Mouse (Mus musculus) monocyte, adult 5-6 weeks (primary cell): ENCODE data around the gene Mslnl. TPM values are rescaled to one million over a fixed set of nuclear protein-coding genes. Genes with fewer than 3 reads are reported as not detected.
"Not testable (repeated sequence)": the region's sequence is repeated elsewhere in the genome, so short reads cannot be mapped to it uniquely, and the experiment has no call there.

Experiments used
- ATAC-seq: fragments of 153-309, 156-312 bp; replicated peaks from 2 replicates; pipeline ENCODE4 v1.8.0; 2017; ENCODE audit warnings: mild to moderate bottlenecking; ENCODE audit not compliant: low TSS enrichment, insufficient number of reproducible peaks, severe bottlenecking, poor library complexity, low FRiP score
- total RNA-seq: library from RNA; stranded (forward); fragments of 200-1000, 200-491, 200-594 nt; gene quantifications from 3 replicates; pipeline ENCODE4 v1.2.3, GENCODE M21; 2017

Mslnl gene
- total RNA-seq, 1 experiment from 2014 or later, result not detected

- ATAC-seq, result no peak
Observed at GRCm38 (mm10) chr17:25735246-25735645, 596 bp upstream of the Mslnl start.

DNA sequence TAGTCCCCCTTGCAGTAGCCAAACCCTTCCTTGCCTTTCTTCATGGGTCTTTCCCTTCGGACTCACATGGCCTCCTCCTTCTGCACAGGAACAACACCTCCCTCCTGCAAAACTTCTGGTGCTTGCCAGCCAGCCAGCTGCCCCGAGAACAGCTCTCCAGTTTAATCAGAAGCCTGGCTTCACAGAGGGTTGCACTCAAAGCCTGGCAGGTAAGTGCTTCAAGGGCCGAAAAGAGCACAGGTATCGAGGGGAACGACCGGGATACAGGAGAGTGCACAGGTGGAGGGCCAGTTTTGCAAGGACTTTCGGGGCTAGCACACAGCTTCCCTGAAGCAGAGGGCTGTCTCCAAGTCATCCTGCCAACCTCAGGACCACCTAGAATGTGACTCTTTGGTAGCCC, 3.0 kb downstream of the Mslnl start:
- no peak for ATAC-seq

- ATAC-seq, result not testable (repeated sequence)
Observed at GRCm38 (mm10) chr17:25741471-25741870, 5.6 kb downstream of the Mslnl start.

DNA sequence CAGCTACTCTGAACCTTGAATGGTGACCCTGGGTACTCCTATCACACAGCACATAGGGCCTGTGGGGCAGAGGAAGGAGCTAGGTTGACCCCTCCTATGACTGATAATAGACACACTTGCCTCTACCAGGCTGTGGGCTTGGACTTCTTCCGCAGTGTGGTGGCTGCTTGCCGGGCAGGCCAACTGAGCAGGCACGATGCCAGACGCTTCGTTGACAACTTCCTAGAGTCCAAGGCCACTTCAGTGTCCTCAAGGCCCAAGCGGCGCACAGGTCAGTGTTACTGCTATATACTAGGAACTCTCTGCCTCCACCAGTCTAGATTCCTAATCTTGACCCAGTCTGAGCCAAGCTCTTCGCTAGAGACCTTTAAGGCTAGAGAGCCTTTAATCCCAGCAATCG, 8.0 kb downstream of the Mslnl start:
- no peak for ATAC-seq

DNA sequence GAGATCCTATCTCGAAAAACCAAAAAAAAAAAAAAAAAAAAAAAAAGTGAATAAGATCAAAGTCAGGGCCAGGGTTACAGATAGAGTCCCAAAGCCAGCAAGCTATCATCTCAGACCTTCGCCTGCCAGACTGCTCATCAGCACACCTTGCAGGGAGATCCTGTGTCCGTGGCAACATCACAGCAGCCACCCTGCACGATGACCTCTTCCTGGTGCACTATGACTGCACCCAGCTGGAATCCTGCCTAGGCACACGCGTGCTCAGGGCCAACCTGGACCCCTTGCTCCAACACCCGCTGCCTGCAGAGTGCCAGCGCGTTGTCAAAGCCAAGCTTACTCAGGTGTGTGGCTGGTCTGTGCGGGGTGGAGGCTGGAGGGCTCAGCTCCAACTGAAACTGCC, 8.5 kb downstream of the Mslnl start:
- no peak for ATAC-seq

DNA sequence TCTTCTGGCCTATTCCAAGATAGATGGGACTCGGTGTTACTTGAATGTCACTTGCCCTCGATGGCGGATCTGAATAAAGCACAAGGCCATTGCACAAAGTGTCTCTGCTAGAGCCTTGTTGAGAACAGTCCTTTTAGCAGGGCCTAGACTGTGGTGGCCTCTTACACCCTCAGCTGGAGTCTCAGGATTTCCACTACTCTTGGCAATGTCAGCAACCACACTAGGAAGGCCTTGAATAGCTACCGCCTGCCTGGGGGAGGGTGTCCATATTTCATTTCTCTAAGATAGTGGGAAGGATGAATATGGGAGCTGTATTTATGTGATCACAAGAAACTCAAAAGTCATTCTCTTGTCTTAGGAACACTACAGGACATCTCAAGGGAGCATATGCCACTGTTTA, 12.4 kb downstream of the Mslnl start:
- no peak for ATAC-seq

DNA sequence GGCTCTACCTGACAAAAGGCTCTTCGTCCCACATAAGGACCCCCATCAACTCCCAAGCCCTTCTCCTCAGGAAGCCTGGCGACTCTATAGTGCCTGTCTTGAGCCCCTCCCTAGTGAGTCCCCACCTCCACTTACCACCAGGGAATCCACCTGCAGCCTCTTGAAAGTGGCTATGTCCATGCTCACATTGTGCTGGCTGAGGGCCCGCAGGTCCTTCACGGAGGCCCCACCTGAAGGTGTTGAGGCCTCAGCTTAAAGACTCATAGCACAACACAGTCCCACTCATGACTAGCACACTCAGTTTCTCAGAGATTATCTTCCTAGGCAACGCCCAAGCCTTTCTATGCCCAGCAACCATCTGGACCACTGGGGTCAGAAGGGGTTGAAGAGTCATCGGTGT, 13.5 kb downstream of the Mslnl start:
- no peak for ATAC-seq

GRCm38 (mm10) chr17:25751446-25751845, 15.6 kb downstream of the Mslnl start:
- no peak for ATAC-seq

DNA sequence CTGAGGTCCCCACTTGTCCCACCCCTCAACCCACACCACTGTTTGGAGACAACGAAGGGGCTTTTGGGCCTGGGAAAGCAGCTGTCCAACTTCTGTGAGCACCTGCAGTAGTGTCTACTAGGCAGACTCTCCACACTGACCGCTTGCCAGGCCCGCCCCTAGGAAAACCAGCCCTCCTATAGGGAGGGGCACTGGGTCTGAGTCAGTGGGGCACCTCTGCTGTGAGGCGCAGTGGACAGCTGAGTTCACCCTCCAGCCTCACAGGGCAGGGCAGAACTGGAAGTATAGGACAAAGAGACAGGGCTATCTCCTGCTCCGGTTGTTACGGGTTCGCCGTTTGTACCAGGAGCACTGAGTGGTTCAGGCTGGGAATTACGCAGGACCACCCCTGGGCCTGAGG, 18.4 kb downstream of the Mslnl start, which contains the start of gene Msln:
Gene Msln (minus strand): TSS at position 138 of the 400 bp plus-strand sequence.
- no peak for ATAC-seq

DNA sequence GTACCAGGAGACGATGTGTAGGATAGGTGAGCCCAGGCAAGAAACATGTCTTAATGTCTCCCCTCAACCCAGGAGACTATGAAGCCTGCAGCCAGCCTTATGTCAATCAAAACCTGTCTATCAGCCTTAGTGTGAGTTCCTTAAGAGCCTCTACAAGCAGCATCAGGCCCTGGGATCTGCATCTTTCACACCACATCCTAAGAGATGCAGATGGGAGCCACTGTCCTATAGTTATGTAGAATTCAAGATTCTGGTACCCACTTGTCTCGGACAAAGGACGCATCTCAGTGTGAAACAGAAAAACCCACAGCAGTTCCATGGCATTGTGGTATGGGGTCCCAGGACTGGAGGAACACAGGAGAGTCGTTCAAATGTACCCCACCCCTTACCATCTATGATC, 19.2 kb downstream of the Mslnl start:
- ATAC-seq, result no peak

DNA sequence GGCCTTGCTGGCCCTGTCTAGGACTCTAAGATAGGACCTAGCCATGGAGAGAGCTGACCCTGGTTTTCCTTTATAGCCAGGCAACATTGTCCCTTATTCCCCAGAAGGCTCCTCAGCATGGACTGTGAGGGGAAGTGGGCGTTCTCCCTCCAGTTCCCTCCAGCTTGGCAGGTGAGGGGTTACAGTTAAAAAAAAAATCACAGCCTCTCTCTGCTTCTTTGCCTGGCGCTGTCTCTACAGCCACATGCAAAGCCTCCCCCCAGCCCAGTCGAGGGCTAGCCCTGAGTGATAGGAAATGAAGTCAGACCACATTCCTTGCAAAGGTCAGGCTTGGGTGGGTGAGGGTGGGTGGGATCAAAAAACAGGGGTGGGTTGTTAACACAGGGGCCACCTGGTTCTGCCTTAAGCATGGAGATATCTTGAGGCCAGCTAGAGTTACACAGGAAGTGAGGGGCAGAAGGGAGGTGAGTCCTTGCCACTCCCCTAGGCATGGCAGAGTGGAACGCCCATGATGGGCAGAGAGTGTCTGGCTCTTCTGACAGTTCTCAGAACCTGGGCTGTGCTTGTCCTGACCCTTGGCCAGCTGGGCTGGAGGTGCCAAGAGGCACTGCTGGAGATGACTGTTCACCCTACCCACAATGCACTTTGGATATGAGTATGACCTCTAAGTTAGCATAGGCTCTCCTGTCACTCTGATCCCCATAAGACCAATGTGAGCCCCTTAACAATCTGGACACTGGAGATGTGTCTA, 20.0 kb downstream of the Mslnl start:
- ATAC-seq, result no peak

GRCm38 (mm10) chr17:25756378-25757242, 20.8 kb downstream of the Mslnl start:
- no peak for ATAC-seq

DNA sequence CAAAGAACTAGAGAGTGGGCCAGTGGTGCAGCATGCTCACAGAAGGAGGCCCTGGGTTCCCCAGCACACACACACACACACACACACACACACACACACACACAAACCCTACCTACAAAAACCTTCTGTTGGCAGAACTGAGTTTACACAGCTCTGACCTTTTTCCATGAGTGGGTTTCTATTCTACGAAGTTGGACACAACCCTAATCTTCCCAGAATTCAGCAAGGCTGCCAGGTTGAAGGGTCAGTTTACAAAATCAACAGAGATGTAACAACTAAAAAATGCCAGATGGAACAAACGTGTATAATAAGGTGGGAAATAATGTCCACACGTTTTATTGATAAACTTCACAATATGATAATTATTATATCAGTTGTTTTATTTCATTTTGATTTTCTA, 21.8 kb downstream of the Mslnl start:
- no peak for ATAC-seq

- ATAC-seq, result no peak
Observed at GRCm38 (mm10) chr17:25760148-25760547, 24.3 kb downstream of the Mslnl start.

DNA sequence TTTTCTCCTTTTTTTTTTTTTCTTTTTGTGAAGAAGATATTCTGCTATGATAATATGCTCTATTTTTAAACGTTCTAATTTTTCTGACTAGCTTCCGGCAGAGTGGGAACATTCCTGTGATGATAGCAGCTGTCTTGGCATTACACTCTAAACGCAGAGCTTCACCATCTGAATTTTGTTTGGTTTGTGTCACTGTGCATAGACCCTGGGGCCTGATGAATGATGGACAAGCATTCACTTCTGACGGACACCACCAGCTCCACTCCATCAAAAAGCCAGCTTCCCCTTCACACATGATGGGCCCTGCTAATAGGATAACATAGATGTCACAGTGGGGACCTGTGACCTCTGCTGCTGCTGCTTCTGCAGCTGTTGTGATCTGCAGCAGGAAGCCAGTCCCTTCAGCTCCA, 25.7 kb downstream of the Mslnl start:
- no peak for ATAC-seq

DNA sequence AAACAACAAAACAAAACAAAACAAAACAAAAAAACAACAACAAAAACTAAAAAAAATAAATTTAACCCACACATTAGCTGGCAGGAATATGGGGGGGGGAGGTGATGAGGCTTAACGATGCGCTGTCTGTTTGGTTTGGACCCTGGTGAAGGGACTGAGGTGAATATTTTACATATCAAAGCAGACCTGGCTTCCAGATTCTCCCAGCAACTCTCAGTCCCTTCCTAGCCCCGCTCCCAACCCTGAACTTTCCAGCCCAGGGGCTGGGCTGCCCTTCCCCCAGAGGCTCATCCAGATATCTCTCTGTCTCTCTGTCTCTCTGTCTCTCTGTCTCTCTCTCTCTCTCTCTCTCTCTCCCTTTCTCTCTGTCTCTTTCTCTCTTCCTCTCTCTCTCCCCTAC, 26.7 kb downstream of the Mslnl start:
- no peak for ATAC-seq

- no peak for ATAC-seq
Observed at GRCm38 (mm10) chr17:25765886-25766285, 30.0 kb downstream of the Mslnl start.

DNA sequence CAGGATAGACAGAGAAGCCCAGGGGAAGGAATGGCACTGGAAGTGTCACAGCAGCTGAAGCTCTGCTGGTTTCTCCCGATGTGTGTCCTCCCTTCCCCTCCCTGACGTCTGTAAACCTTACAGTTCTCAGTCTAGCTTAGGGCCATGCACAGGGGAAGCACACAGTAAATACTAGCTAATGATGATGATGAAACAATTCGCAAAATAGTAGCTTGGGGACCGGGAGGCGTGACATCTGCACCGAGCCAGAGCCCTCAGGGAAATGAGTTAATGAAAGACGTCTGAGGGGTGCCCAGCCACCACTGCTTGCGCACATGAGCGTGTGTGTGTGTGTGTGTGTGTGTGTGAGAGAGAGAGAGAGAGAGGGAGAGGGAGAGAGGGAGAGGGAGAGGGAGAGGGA, 33.5 kb downstream of the Mslnl start:
- ATAC-seq, result no peak

GRCm38 (mm10) chr17:25773549-25774120, 37.8 kb downstream of the Mslnl start, which contains the start of gene Narfl:
Gene Narfl (plus strand): TSS chr17:25773776.
- peak; percentile 97 for ATAC-seq
